Mouse (Mus musculus): Measurements from ENCODE around the gene Galnt2. TPM values are rescaled to one million over a fixed set of nuclear protein-coding genes. Genes with fewer than 3 reads are reported as not detected.

Galnt2 gene
- total and polyA plus RNA-seq, 2 experiments from 2014 or later = 36.5 to 54.9 TPM

DNA sequence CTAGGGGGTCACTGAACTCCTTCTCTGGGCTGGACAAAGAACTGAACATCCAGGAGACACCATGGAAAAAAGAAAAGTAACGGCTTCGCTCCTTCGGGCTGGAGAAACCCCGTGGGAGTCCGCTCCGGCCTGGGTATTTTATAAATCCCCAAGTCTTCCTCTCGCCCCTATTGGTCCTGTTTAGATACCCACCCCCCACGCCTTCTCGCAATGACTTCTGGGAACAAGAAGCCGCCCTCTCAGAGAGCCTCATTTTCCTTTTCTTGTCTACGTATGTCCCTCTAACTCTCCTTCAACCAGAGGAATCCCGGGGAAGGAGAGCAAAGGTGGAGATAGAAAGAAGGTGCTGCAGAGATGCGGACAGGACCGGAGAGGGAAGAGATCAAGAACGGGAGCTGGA is 132.1 kb downstream of the Galnt2 start:
- no peaks in the 10 kb centered on the region for H3K27me3 ChIP-seq (ENCODE audit: insufficient read depth, low read length)
- DNase-seq (ENCODE audit: low spot score) (no peak), ATAC-seq (no peak)
- no peak overlapping the region for H3K27ac ChIP-seq
- H3K4me2 ChIP-seq (ENCODE audit: low read depth, low read length) = no peak overlapping the region
- H3K4me1 ChIP-seq (ENCODE audit: insufficient read depth, low read length) = no peaks in the 10 kb centered on the region
- 95% methylated on average over 15 of the region's 15 CpGs for WGBS
- no peaks in the 10 kb centered on the region for H3K9me3 ChIP-seq (ENCODE audit: low read length)
- H3K36me3 ChIP-seq (ENCODE audit: insufficient read depth, low read length) = peaks cover 7% of the 10 kb centered on the region; the same call in 1 of the 2 replicates
- H3K9ac ChIP-seq (replicated peaks; ENCODE audit: low read length) = no peak overlapping the region
- no peak overlapping the region for H3K4me3 ChIP-seq (ENCODE audit: low read length)
- TF ChIP-seq CTCF (IDR thresholded peaks at IDR 0.05; ENCODE audit: low read depth) = no peak

DNA sequence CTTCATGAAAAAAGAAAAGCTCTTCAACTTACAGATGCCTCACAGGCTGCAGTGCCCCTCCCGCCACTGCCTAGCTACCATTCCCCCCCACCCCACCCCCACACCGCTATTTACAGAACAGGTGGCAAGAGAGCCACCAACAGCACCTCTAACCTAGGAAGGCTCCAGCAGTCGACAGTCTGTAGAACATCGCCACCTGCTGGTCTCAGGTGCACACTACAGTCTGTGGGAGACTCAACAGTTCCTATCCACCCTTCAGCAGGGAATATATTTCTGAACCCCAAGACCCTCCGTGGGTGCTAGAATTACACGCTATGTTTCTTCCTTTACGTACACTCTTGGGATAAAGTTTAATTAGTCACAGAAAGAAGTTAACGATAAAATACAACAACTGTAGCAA is 137.0 kb downstream of the Galnt2 start:
- H3K36me3 ChIP-seq (ENCODE audit: insufficient read depth, low read length) = peaks cover 15% of the 10 kb centered on the region; the same call in 1 of the 2 replicates
- ATAC-seq (peak; percentile 80), DNase-seq (ENCODE audit: low spot score) (peak; percentile 86)
- no peak overlapping the region for H3K4me2 ChIP-seq (ENCODE audit: low read depth, low read length)
- no peaks in the 10 kb centered on the region for H3K4me1 ChIP-seq (ENCODE audit: insufficient read depth, low read length)
- 14% methylated on average over 8 of the region's 8 CpGs for WGBS
- H3K9me3 ChIP-seq (ENCODE audit: low read length) = no peaks in the 10 kb centered on the region
- no peaks in the 10 kb centered on the region for H3K27me3 ChIP-seq (ENCODE audit: insufficient read depth, low read length)
- no peak overlapping the region for H3K27ac ChIP-seq
- H3K4me3 ChIP-seq (ENCODE audit: low read length) = no peak overlapping the region
- peak; percentile 91 for TF ChIP-seq CTCF (IDR thresholded peaks at IDR 0.05; ENCODE audit: low read depth)
- no peak overlapping the region for H3K9ac ChIP-seq (replicated peaks; ENCODE audit: low read length)

DNA sequence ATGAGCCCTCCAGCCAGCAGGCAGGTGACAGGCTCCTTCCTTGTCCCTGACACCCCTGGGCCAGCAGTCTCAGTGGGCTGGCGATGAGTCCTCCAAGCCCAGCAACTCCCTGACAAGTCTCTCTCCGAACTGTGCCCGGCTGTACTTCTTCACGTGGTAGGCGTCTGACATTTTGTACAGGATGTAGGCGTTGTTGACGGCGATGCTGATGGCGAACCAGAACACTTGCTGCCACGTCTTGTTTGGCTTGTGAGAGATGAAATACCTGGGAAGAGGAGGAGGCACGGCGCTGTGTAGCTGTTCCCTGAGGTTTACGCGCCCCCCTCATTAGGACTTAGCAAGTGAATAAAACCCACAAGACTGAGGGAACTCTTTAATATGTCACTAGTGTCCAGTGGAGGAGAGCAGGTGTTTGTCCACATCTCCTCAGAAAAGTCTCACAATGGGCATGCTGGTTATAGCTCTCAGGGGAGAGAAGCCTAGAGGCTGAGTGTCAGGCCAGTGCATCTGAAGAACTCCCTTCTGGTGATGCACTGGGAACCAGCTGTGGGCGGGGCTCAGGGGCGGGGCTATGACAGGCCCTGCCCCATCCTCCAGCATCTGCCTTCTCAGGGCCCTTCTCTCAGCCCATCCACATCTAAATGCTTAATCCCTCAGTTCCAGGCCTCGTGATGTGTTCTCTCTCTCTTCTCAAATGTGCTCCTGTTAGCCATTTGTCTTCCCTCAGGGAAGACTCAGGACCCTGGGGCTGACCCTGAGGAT is 139.4 kb downstream of the Galnt2 start:
- no peaks in the 10 kb centered on the region for H3K4me1 ChIP-seq (ENCODE audit: insufficient read depth, low read length)
- TF ChIP-seq CTCF (IDR thresholded peaks at IDR 0.05; ENCODE audit: low read depth) = no peak
- H3K4me2 ChIP-seq (ENCODE audit: low read depth, low read length) = no peak overlapping the region
- ATAC-seq (no peak), DNase-seq (ENCODE audit: low spot score) (no peak)
- peaks cover 18% of the 10 kb centered on the region; the same call in 1 of the 2 replicates for H3K36me3 ChIP-seq (ENCODE audit: insufficient read depth, low read length)
- no peak overlapping the region for H3K9ac ChIP-seq (replicated peaks; ENCODE audit: low read length)
- no peak overlapping the region for H3K27ac ChIP-seq
- no peaks in the 10 kb centered on the region for H3K9me3 ChIP-seq (ENCODE audit: low read length)
- 80% methylated on average over 17 of the region's 17 CpGs for WGBS
- H3K4me3 ChIP-seq (ENCODE audit: low read length) = no peak overlapping the region
- H3K27me3 ChIP-seq (ENCODE audit: insufficient read depth, low read length) = no peaks in the 10 kb centered on the region

DNA sequence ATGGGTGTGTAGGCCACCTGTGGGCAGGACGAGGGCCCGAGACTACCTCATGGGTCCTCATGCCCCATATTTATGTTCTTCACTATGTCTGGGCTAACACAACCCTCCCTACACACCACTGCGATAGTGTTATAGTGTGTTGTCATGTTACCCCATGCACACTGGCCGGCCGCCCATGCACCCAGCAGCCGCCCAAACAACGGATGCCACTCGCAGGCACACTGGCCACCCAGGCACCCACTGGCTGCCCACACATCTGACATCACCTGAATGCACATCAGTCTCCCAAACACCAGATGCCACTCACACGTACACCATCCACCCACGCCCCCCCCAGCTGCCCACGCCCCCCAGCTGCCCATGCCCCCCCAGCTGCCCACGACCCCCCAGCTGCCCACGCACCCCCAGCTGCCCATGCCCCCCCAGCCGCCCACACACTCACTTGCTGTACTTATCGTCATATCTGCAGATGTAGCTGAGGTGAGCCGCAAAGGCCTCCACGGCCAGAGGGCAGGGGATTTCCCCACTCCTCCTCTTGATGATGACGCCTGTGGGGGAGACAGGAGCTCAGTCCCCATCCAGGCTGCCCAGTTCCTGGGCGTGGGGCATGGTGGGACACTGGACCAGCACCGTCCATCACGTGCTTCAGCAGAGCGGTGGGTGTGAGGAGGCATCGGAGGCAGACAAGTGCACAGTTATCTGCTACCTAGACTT is 140.4 kb downstream of the Galnt2 start:
- H3K27me3 ChIP-seq (ENCODE audit: insufficient read depth, low read length) = no peaks in the 10 kb centered on the region
- no peak for ATAC-seq
- no peak overlapping the region for H3K4me3 ChIP-seq (ENCODE audit: low read length)
- peaks cover 18% of the 10 kb centered on the region; the same call in 1 of the 2 replicates for H3K36me3 ChIP-seq (ENCODE audit: insufficient read depth, low read length)
- no peak overlapping the region for H3K27ac ChIP-seq
- no peaks in the 10 kb centered on the region; the same call in 1 of the 2 replicates for H3K4me1 ChIP-seq (ENCODE audit: insufficient read depth, low read length)
- no peak for DNase-seq (ENCODE audit: low spot score)
- no peaks in the 10 kb centered on the region for H3K9me3 ChIP-seq (ENCODE audit: low read length)
- no peak overlapping the region for H3K4me2 ChIP-seq (ENCODE audit: low read depth, low read length)
- 89% methylated on average over 23 of the region's 23 CpGs for WGBS
- TF ChIP-seq CTCF (IDR thresholded peaks at IDR 0.05; ENCODE audit: low read depth) = no peak
- no peak overlapping the region for H3K9ac ChIP-seq (replicated peaks; ENCODE audit: low read length)

DNA sequence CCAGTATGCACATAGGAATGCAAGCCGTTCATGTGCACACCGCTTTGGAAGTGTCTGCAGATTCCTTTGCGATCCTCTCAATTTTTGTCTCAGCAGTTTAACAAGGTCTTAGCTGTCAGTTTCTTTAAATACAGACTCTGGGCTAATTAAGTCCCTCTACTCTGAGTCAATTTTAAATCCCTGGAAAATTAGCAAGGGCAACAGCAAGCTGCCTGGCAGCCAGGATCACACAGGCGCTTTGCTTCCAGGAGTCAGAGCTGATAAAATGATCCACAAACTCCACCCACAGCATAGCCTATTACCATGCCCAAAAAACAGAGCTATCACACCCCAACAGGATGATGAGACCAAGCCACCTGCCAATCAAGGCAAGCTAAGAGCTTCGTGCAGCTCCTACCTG is 142.6 kb downstream of the Galnt2 start:
- DNase-seq (ENCODE audit: low spot score) (no peak), ATAC-seq (no peak)
- H3K4me2 ChIP-seq (ENCODE audit: low read depth, low read length) = no peak overlapping the region
- no peak overlapping the region for H3K27ac ChIP-seq
- TF ChIP-seq CTCF (IDR thresholded peaks at IDR 0.05; ENCODE audit: low read depth) = no peak
- H3K4me3 ChIP-seq (ENCODE audit: low read length) = no peak overlapping the region
- no peaks in the 10 kb centered on the region; the same call in 1 of the 2 replicates for H3K4me1 ChIP-seq (ENCODE audit: insufficient read depth, low read length)
- H3K9ac ChIP-seq (replicated peaks; ENCODE audit: low read length) = no peak overlapping the region
- 87% methylated on average over 5 of the region's 5 CpGs for WGBS
- H3K36me3 ChIP-seq (ENCODE audit: insufficient read depth, low read length) = 0 out of 2 replicates have a peak, but pooled peaks cover 11% of the 10 kb centered on the region
- H3K27me3 ChIP-seq (ENCODE audit: insufficient read depth, low read length) = no peaks in the 10 kb centered on the region
- H3K9me3 ChIP-seq (ENCODE audit: low read length) = no peaks in the 10 kb centered on the region

DNA sequence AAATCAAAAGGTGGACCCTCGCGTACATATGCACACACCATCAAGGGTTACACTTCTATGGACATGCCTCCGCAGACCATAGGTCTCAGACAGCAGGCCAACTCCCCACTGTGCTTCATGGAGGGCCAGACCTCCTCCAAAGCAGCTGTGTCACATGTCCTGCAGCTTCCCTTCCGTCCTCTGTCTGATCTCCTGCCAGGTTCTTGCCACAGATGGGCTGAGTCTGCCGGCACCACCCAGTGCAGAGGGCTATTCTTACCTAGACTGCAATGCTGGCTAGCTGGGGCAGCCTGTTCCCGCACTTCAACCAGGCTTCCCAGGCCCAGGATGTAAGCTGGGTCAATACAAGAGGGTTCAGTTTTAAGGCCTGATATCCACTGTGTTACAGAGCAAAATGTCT is 144.0 kb downstream of the Galnt2 start:
- Histone ChIP-seq H3K4me1 (ENCODE audit: insufficient read depth, low read length) (no peaks in the 10 kb centered on the region; the same call in 1 of the 2 replicates), H3K4me2 (ENCODE audit: low read depth, low read length) (no peak overlapping the region), H3K9ac (replicated peaks; ENCODE audit: low read length) (no peak overlapping the region), H3K4me3 (ENCODE audit: low read length) (no peak overlapping the region), H3K27me3 (ENCODE audit: insufficient read depth, low read length) (no peaks in the 10 kb centered on the region), H3K27ac (peak overlapping the region; percentile 54; the same call in 1 of the 2 replicates), H3K36me3 (ENCODE audit: insufficient read depth, low read length) (0 out of 2 replicates have a peak, but pooled peaks cover 4% of the 10 kb centered on the region), H3K9me3 (ENCODE audit: low read length) (no peaks in the 10 kb centered on the region)
- DNase-seq (ENCODE audit: low spot score) (no peak), ATAC-seq (no peak)
- 55% methylated on average over 6 of the region's 6 CpGs for WGBS
- TF ChIP-seq CTCF (IDR thresholded peaks at IDR 0.05; ENCODE audit: low read depth) = no peak

Data from hindbrain, postnatal 0 days (tissue).